Mouse (Mus musculus): ENCODE measurements at regions not wholly inside any gene's neighbourhood (a gene's known extent, or its start where the extent isn't known, plus 50 kb on each side); places are given as distances from the start of the nearest gene placed in this dataset.

GRCm38 (mm10) chr5:118365651-118366050 is 120.6 kb downstream of the 2410131K14Rik start:
- TF ChIP-seq CTCF (IDR thresholded peaks at IDR 0.05; ENCODE audit: control insufficient read depth, insufficient read depth, insufficient read length): no peak
- no peak for TF ChIP-seq CEBPB (IDR thresholded peaks at IDR 0.05; ENCODE audit: low read depth)
- no peak for TF ChIP-seq MAX (IDR thresholded peaks at IDR 0.05)
- TF ChIP-seq MYOG (IDR thresholded peaks at IDR 0.05; ENCODE audit: control insufficient read depth, extremely low read depth, insufficient read length): no peak

All from C2C12 (cell line).